Mouse (Mus musculus) mouse trophoblast stem cell (cell line): ENCODE results near the gene Wdr18.

ENCODE experiments used
- in situ Hi-C, 2 experiments: fragments of 300-500 bp; cut with MseI, MboI; formaldehyde crosslinking; loops; 2 replicates in 1 of 2; 3 replicates in 1 of 2; pipeline ENCODE4 v1.15.1; 2025

Gene Wdr18

GRCm38 (mm10) chr10:79945507-79946234 is 14.3 kb upstream of the Wdr18 start:
- in situ Hi-C loops: no loop called here

- in situ Hi-C loops: no loop called here
Observed at GRCm38 (mm10) chr10:79946752-79947322, 13.1 kb upstream of the Wdr18 start.

- in situ Hi-C loops: no loop called here
Observed at GRCm38 (mm10) chr10:79947502-79947901, 12.4 kb upstream of the Wdr18 start.

- in situ Hi-C loops: loop anchor here in 1 of 2 experiments (10.0 kb wide), 1 partner anchor 65 kb away; the partner anchor contains the start of gene Elane
Observed at GRCm38 (mm10) chr10:79949873-79950272, 10.1 kb upstream of the Wdr18 start.

GRCm38 (mm10) chr10:79950661-79951060 is 9.3 kb upstream of the Wdr18 start:
- in situ Hi-C loops: loop anchor here in 1 of 2 experiments (10.0 kb wide), 1 partner anchor 66 kb away; the partner anchor contains the start of gene Elane

- in situ Hi-C loops: loop anchor here in 1 of 2 experiments (10.0 kb wide), 1 partner anchor 69 kb away; the partner anchor contains the start of gene Elane
Observed at GRCm38 (mm10) chr10:79953946-79954345, 6.0 kb upstream of the Wdr18 start.

- in situ Hi-C loops: loop anchor here in 1 of 2 experiments (10.0 kb wide), 1 partner anchor 71 kb away; the partner anchor contains the start of gene Elane
Observed at GRCm38 (mm10) chr10:79955691-79956090, 4.3 kb upstream of the Wdr18 start.

GRCm38 (mm10) chr10:79956643-79957154 is 3.3 kb upstream of the Wdr18 start:
- in situ Hi-C loops: loop anchor here in 1 of 2 experiments (10.0 kb wide), 1 partner anchor 72 kb away; the partner anchor contains the start of gene Elane

GRCm38 (mm10) chr10:79958140-79958816 is 1.7 kb upstream of the Wdr18 start:
- in situ Hi-C loops: loop anchor here in 1 of 2 experiments (10.0 kb wide), 1 partner anchor 73 kb away; the partner anchor contains the start of gene Elane

- in situ Hi-C loops: loop anchor here in 1 of 2 experiments (10.0 kb wide), 1 partner anchor 75 kb away; the partner anchor contains the start of gene Elane
Observed at GRCm38 (mm10) chr10:79959412-79959811, 540 bp upstream of the Wdr18 start.

- in situ Hi-C loops: no loop called here
Observed at GRCm38 (mm10) chr10:79960671-79961294, 831 bp downstream of the Wdr18 start.

- in situ Hi-C loops: no loop called here
Observed at GRCm38 (mm10) chr10:79964727-79965126, 4.8 kb downstream of the Wdr18 start.

- in situ Hi-C loops: no loop called here
Observed at GRCm38 (mm10) chr10:79965325-79965724, 5.4 kb downstream of the Wdr18 start.

- in situ Hi-C loops: no loop called here
Observed at GRCm38 (mm10) chr10:79966886-79967400, 7.0 kb downstream of the Wdr18 start.

- in situ Hi-C loops: no loop called here
Observed at GRCm38 (mm10) chr10:79968181-79968580, 8.2 kb downstream of the Wdr18 start.

GRCm38 (mm10) chr10:79969124-79969568 is 9.2 kb downstream of the Wdr18 start:
- in situ Hi-C loops: no loop called here

GRCm38 (mm10) chr10:79970415-79971182 is 10.6 kb downstream of the Wdr18 start, which contains the start of gene Grin3b:
Gene Grin3b, plus strand, starts transcription at chr10:79970715.
- in situ Hi-C loops: no loop called here

GRCm38 (mm10) chr10:79971183-79971497 is 11.2 kb downstream of the Wdr18 start:
- in situ Hi-C loops: no loop called here

- in situ Hi-C loops: no loop called here
Observed at GRCm38 (mm10) chr10:79972831-79973230, 12.9 kb downstream of the Wdr18 start.

GRCm38 (mm10) chr10:79974087-79974486 is 14.1 kb downstream of the Wdr18 start:
- in situ Hi-C loops: no loop called here
